Mouse (Mus musculus): ENCODE measurements around the gene Adamts16.

The Adamts16 gene

DNA sequence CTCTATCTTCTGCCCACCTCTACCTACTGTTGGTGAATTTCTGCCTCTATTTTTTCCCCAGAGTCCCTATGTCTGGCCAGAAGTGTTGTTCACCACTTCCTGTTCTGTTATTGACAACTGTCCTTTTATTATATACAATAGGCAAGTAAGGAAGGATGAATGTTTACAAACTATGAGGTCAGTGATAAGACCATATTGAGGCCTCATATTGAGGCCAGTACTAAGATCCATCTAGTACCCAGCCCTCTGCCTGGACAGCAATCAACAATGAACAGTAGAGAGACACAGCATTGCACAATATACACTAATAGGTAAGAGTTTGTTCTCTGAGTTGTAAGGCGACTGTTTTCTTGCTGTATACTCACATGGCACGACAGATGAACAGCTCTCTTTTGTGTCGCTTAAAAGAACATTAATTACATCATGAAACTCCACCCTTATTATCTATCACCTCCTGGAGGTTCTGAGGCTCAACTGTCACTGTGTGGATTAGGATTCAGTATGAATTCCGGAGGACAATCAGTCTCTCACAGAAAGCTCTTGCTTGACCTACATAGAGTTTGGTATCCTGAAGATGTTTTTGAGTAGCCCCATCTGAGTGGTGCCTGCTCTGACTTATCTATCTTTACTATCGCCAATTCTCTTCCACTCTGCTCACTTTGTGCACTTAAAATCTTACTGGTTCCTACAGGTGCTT is 134.3 kb downstream of the Adamts16 start:
- DNase-seq, result no peak

DNA sequence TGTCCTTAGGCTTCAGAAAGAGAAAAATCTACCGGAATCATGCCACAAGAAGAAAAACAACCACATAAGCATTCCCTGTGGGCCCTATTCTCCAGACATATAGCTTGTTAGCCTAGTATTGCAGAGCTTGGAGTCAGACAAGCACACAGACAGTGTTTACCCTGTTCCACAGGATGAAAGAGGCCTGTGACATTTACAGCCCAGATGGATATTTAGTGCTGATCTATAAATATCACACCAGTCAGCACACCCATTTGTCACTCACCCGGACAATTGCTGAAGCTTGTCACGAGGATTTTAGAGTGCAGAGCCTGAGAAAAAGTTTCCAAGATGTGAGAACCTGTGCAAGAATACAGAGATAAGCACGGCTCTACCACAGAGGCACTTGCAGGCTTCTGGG is 138.7 kb downstream of the Adamts16 start:
- DNase-seq, result no peak

DNA sequence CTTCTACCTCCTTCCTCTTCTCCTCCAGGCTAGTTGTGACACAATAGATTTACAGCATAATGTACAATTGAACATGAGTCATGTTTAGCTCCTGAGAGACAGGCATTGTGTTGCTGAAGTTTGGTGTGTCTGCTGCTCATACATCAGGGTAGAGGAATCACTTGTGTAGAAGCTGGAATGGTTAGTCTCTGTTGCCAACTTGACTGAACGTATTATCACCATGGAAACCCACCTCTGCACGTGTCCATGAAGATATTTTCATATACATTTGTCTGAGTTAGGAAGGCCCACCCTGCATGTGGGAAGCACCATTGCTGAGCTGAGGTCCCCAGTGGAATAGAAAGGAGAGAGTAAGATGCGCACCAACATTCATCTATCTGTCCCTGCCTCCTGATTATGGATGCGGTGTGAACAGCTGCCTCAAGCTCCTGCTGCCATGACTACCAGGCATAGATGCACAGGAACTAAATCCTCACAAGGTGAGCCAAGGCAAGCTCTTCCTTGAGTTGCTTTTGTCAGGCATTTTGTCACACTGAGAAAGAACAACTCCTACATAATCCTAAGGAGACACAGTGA is 142.7 kb downstream of the Adamts16 start:
- no peak for DNase-seq

DNA sequence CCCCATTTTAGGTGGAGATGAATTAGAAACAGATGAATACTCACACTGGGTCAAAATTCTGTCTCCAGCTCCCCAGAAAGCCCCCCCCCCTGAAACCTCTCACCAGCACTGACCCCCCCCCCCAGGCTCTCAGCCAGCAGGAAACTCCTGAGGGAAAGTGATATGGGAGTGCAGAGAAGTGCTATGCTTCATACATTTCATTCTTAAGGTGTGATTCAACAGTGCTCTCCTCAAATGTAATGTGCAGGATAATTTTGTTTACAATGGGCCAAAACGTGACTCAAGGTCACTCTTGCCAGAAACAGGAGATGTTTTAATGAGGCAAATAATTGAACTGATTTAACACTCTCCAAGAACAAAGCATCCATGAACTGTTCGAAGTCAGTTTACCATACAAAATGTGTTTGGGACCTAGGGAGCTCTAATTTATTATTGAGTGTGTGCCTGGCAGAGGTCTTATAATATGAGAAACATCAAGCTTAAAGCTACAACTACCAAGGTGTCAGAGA is 152.1 kb downstream of the Adamts16 start:
- DNase-seq, result no peak

DNA sequence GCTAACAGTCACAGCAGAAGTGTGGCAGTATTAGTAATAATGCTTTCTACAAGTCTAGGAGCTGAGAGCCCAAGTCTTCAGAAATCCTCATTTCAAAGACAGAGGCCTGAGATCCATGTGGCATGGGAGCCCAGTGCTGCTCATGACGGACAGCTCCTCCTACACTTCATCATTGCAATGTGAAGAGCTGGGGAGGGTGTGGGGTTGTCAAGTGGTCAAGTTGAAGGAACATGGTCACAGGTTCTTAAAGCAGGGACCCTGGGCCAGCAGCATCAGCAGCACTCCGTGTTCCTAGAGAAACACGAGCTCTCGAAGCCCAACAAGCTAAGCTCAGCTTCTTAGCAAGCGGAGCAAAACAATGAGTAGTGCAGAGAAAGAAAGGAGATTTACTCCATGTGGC is 155.8 kb downstream of the Adamts16 start:
- DNase-seq, result no peak

DNA sequence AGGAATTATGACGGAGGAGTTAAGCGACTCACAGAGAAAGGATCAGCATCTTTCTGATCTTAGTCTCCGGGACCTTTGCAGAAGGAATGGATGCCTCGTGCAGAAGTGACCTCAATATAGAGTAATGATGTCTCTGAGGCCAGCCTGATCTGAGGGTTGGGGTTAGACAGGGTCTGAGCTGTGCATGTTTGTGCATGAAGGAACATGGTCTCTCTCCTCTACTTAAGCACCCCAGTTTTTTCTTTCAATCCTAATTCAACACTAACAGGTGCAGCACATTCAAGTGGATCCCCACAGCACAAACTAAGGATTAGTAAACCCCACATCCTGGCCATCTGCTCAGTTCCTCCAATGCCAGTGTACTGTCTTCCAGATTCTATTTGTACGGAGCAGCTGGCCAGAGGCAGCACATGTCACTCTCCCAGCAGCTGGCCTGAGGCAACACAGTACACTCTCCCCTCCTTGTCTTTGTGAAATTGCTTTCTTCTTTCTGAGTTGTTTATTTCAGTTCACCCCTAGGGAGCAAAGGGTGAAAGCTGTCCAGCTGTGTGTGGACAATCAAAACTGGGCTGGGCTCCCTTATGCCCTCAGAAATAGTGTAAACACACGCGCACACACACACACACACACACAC is 156.5 kb downstream of the Adamts16 start:
- DNase-seq, result no peak

DNA sequence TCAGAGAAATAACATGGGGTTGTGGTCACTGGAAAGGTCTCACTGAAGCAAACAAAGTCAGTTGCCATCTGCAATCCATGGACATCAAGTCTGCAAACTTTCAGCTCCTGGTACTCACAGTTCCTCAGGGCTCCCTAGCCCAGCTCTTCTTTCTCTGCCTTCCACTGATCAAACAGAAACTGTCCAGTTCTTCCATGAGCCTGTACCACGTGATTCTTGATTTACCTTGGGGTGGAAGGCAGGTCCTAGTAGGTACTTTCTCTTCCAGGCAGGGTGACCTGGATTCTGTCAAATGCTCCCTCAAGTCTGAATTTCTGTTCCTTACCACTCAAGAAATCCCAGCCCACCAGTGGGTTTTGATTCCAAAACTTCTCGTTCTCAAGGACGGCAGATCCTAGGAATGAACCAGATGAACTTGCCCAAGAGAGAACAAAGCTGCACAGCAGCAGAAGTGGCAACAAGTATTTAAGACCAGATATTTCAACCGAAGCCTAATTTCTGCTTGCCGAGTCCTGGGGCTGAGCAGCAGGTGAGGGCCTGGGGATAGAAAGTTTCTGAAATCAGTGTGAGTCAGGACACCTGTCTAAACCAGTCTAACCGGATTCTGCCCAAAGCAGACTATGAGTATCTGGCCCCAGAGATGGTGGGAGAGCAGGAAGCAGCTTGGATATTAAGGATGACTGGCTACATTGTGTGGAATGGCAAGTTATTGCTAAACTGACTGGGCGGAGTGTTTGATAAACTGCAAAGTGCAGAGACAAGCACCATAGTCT is 160.0 kb downstream of the Adamts16 start:
- peak; percentile 8 for DNase-seq

DNA sequence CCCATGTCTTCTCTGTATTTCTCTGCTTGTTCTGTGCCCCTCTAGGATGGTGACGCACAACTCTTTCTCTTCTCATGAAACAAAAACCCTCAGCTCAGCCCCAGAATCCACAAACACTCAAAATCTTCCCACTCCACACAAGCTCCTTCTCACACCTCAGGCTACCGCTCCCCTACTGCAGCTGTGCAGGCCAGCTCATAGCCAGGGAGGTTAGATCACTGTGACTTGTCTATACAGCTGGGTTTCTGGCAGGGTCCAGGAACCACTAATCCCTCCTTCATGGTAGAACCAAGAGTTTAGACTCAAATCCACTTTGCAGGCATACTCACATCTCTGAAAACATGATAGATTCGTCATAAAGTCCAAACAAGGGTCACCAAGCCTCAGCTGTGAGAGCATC is 161.3 kb downstream of the Adamts16 start:
- no peak for DNase-seq

Measured in kidney, postnatal 14 days (tissue).